Mouse (Mus musculus) embryonic facial prominence, embryonic 14.5 days (tissue): ENCODE data around the gene Ypel1. TPM values are rescaled to one million over a fixed set of nuclear protein-coding genes. Genes with fewer than 3 reads are reported as not detected.

ENCODE experiments used
- ATAC-seq: fragments of 200-750 bp; cut with Nextera tagmentation; 2 replicates; pipeline ENCODE4 v1.8.0; 2017; ENCODE audit warnings: low read depth, moderate number of reproducible peaks, moderate TSS enrichment
- DNase-seq: peaks from one replicate; pipeline ENCODE4 v3.0.0-alpha.2; 2015; ENCODE audit warnings: low spot score
- H3K27ac ChIP-seq: fragments of 300-500 bp; sonication (generic); replicated peaks from 2 replicates; pipeline ENCODE4 v1.5.1; 2014; ENCODE audit warnings: low read depth, mild to moderate bottlenecking, low read length, moderate library complexity
- H3K27me3 ChIP-seq: fragments of 300-500 bp; sonication (generic); replicated peaks from 2 replicates; pipeline ENCODE4 v1.6.1; 2014; ENCODE audit warnings: low read length; ENCODE audit not compliant: control insufficient read depth, insufficient read depth
- H3K36me3 ChIP-seq: fragments of 300-500 bp; sonication (generic); 2 replicates; pipeline ENCODE4 v1.6.1; 2014; ENCODE audit warnings: low read length, mixed read lengths; ENCODE audit not compliant: control insufficient read depth, insufficient read depth
- H3K4me1 ChIP-seq: fragments of 300-500 bp; sonication (generic); 2 replicates; pipeline ENCODE4 v1.6.1; 2014; ENCODE audit warnings: antibody characterized with exemption, low read length; ENCODE audit not compliant: control insufficient read depth, insufficient read depth
- H3K4me2 ChIP-seq: fragments of 300-500 bp; sonication (generic); 2 replicates; pipeline ENCODE4 v1.6.1; 2014; ENCODE audit warnings: low read depth, mild to moderate bottlenecking, low read length, moderate library complexity, mixed read lengths
- H3K4me3 ChIP-seq: fragments of 300-500 bp; sonication (generic); 2 replicates; pipeline ENCODE4 v1.5.1; 2014; ENCODE audit warnings: low read depth, mild to moderate bottlenecking, low read length
- H3K9ac ChIP-seq: fragments of 300-500 bp; sonication (generic); 2 replicates; pipeline ENCODE4 v1.6.1; 2014; ENCODE audit warnings: low read depth, mild to moderate bottlenecking, low read length, moderate library complexity, mixed read lengths
- H3K9me3 ChIP-seq: fragments of 300-500 bp; sonication (generic); 2 replicates; pipeline ENCODE4 v1.6.1; 2016; ENCODE audit warnings: low read length; ENCODE audit not compliant: control insufficient read depth
- WGBS: fragments of 180-500 bp; shearing (Covaris S2); extraction: QIAGEN DNeasy Blood & Tissue Kit; methylation state at CpG from one replicate; pipeline ENCODE4 v1.1.7; 2014; 5-methylcytosine and 5-hydroxymethylcytosine counted together
- polyA plus RNA-seq: library from polyadenylated mRNA; unstranded; fragments of >200 nt; fragmentation: Nextera tagmentation; extraction: Ambion mirVana; gene quantifications from 2 replicates; pipeline ENCODE4 v1.2.1, GENCODE M21; 2014

Ypel1 gene
- polyA plus RNA-seq, 1 experiment from 2014 or later: 29.6 TPM

DNA sequence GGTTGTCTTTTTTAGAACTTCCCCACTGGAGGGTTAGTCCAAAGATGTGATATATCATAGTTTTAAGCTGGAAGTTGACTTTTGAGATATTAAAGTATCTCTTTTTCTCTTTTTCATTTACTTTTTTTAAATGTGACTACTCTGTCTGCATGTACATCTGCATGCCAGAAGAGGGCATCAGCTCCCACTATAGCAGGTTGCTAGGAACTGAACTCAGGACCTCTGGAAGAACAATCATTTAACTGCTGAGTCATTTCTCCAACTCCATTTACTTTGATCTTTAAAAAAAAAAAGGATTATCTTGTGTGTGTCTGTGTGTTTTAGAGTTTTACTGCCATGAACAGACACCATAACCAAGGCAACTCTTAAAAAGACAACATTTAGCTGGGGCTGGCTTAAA is 7.4 kb downstream of the Ypel1 start:
- no peaks in the 10 kb centered on the region for H3K4me1 ChIP-seq
- H3K4me2 ChIP-seq: no peak overlapping the region
- no peaks in the 10 kb centered on the region for H3K9me3 ChIP-seq
- H3K27me3 ChIP-seq: no peaks in the 10 kb centered on the region
- H3K36me3 ChIP-seq: peaks cover 30% of the 10 kb centered on the region
- no peak overlapping the region for H3K9ac ChIP-seq
- DNase-seq: no peak
- no peak for ATAC-seq
- no peak overlapping the region for H3K27ac ChIP-seq
- no peak overlapping the region for H3K4me3 ChIP-seq

DNA sequence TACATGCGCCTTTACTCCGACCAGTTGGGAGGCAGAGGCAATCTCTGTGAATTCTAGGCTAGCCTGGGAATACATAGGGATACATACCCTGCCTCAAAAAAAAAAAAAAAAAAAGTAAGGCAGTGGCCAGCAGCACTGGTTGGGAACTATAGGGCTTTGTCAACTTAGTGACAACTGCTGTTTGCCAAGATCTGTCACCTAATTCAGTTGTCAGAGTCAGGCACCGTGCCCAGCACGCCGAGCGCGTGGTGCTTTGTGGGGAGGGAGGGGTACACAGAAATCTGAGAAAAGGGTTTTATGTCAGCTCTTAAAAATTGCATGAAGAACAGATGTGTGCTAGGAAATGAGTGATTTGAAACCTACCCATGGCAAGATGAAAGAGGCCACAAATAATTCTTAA is 8.6 kb downstream of the Ypel1 start:
- no peak overlapping the region for H3K4me2 ChIP-seq
- DNase-seq (peak; percentile 26), ATAC-seq (no peak)
- no peak overlapping the region for H3K4me3 ChIP-seq
- no peak overlapping the region for H3K27ac ChIP-seq
- H3K9ac ChIP-seq: no peak overlapping the region
- no peaks in the 10 kb centered on the region for H3K4me1 ChIP-seq
- peaks cover 41% of the 10 kb centered on the region for H3K36me3 ChIP-seq
- WGBS: 78% methylated on average over 7 of the region's 7 CpGs
- H3K9me3 ChIP-seq: no peaks in the 10 kb centered on the region
- no peaks in the 10 kb centered on the region for H3K27me3 ChIP-seq

DNA sequence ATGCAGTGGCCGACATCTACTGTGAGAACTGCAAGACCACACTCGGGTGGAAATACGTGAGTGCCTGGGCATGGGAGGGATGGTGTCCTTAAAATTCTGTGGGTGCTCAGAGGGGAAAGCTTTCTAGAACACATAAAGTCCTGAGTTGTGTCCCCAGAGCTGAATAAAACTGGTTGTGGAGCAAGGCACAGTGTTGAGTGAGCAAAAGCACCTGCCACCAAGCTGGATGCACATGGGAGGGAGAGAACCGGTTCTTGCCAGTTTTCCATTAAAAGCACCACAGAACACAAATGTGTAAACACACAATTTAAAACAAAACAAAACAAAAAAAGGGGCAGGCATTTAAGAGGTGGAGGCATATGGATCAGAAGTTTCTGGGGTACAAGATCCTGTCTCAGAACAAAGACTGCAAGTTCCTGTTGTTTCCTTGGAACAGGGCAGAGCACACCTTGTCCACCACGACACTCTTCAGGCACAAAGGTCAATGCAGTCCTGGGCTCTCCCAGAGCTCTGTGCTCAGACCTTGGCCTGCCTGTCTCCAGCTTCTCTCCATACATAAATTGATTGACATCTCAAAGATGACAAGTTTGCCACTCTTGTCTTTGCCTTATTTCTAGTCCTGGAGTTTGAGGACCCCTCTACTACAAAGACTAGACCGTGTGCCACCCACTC is 12.8 kb downstream of the Ypel1 start:
- 86% methylated on average over 6 of the region's 6 CpGs for WGBS
- Histone ChIP-seq H3K4me3 (no peak overlapping the region), H3K27me3 (no peaks in the 10 kb centered on the region), H3K4me1 (no peaks in the 10 kb centered on the region), H3K9me3 (no peaks in the 10 kb centered on the region), H3K9ac (no peak overlapping the region), H3K4me2 (no peak overlapping the region), H3K36me3 (peaks cover 64% of the 10 kb centered on the region), H3K27ac (no peak overlapping the region)
- DNase-seq: no peak
- ATAC-seq: no peak

DNA sequence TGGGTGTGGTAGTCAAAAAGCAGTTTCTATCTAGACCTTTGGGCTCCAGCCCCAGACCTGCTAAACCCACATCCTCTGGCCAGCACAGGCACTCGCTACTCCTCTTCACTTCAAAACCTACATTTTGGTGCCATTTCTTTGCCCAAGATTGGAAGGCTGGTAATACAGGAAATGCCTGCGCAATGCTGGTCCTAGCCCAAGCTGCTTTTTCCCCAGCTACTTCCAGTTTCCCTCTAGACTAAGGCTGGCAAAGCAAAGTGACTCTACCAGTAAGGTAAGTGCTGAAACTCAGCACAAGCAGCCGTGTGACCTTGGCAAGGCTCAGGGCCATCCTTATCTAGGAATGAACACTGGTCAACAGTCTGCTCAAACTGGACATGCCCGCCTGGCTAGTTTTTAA is 16.1 kb downstream of the Ypel1 start:
- WGBS: 84% methylated on average over 4 of the region's 4 CpGs
- no peak overlapping the region for H3K4me3 ChIP-seq
- no peaks in the 10 kb centered on the region for H3K4me1 ChIP-seq
- ATAC-seq (no peak), DNase-seq (no peak)
- H3K36me3 ChIP-seq: peaks cover 88% of the 10 kb centered on the region
- H3K27ac ChIP-seq: no peak overlapping the region
- H3K4me2 ChIP-seq: no peak overlapping the region
- no peaks in the 10 kb centered on the region for H3K27me3 ChIP-seq
- no peaks in the 10 kb centered on the region for H3K9me3 ChIP-seq
- no peak overlapping the region for H3K9ac ChIP-seq

DNA sequence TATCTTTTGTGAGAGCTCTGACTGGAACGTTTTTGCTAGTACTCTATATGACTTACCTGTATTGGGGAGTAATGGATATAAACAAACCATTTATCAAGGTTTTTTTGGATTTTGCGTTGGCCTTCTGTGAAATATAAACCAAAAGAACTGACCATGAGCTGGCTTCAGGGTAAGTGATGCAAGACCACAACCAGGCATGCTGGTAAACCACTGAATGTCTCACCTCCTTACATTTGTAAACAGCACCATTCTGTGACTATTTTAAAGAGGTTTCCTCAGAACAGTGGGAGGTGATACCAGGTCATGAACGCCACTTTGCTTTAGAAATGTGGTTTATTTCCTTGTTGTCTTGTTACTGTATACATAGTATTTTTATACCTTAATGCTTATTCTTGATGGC is 16.7 kb downstream of the Ypel1 start:
- DNase-seq (no peak), ATAC-seq (no peak)
- H3K27me3 ChIP-seq: no peaks in the 10 kb centered on the region
- no peak overlapping the region for H3K27ac ChIP-seq
- H3K4me1 ChIP-seq: no peaks in the 10 kb centered on the region
- H3K9ac ChIP-seq: no peak overlapping the region
- WGBS: 85% methylated on average over 3 of the region's 3 CpGs
- peaks cover 94% of the 10 kb centered on the region for H3K36me3 ChIP-seq
- H3K4me2 ChIP-seq: no peak overlapping the region
- no peak overlapping the region for H3K4me3 ChIP-seq
- H3K9me3 ChIP-seq: no peaks in the 10 kb centered on the region

DNA sequence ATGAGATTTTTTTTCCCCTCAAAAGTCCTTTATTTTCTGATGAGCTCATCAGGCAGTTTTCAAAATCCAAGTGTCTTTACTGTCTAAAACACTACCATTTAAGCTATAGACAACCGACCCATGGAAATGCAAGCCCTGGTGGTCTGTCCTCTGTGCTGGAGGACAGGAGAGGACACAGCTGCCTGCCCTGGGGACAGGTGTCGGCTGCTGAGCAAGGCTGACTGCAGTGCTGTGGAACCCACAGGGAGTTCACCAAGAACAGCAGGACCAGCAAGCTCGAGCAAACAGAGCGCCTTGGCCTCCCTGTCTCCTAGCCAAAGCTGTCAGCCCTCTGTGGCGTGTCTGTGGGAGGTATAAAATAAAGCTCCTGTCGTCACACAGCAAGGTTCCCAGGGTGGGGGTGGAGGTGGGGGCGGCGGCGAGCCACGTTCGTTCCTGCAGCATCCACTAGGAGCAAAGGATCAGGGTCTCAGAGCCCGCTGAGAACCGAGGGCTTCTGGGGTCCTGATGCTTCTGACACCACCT is 17.2 kb downstream of the Ypel1 start:
- ATAC-seq (no peak), DNase-seq (no peak)
- Histone ChIP-seq H3K4me1 (no peaks in the 10 kb centered on the region), H3K36me3 (peaks cover 98% of the 10 kb centered on the region), H3K9me3 (no peaks in the 10 kb centered on the region), H3K9ac (no peak overlapping the region), H3K27me3 (no peaks in the 10 kb centered on the region), H3K4me2 (no peak overlapping the region), H3K4me3 (no peak overlapping the region), H3K27ac (no peak overlapping the region)
- WGBS: 71% methylated on average over 13 of the region's 13 CpGs

DNA sequence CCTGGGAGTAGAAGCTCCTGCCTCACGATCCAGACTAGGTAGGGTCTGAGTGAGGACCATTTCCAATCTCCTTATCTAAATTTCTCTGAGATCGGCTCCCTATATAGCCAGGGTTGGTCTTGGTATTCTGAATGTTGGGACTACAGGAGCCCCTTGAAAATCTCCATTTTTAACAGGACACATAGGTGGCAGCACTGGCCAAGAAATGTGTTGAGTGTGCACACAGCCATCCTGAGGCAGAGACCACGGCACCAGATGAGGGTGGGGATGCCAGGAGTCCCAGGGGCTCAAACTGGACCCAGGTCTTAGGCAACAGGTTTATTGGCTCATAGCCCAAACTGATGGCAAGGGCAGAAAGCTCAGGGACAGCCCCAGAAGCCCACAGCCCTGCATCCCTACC is 18.9 kb downstream of the Ypel1 start:
- peak; percentile 24 for DNase-seq
- no peak overlapping the region for H3K4me3 ChIP-seq
- 62% methylated on average over 3 of the region's 3 CpGs for WGBS
- H3K36me3 ChIP-seq: peaks cover 98% of the 10 kb centered on the region
- H3K27me3 ChIP-seq: no peaks in the 10 kb centered on the region
- H3K4me1 ChIP-seq: no peaks in the 10 kb centered on the region
- H3K9me3 ChIP-seq: no peaks in the 10 kb centered on the region
- ATAC-seq: no peak
- H3K9ac ChIP-seq: no peak overlapping the region
- H3K27ac ChIP-seq: no peak overlapping the region
- no peak overlapping the region for H3K4me2 ChIP-seq

DNA sequence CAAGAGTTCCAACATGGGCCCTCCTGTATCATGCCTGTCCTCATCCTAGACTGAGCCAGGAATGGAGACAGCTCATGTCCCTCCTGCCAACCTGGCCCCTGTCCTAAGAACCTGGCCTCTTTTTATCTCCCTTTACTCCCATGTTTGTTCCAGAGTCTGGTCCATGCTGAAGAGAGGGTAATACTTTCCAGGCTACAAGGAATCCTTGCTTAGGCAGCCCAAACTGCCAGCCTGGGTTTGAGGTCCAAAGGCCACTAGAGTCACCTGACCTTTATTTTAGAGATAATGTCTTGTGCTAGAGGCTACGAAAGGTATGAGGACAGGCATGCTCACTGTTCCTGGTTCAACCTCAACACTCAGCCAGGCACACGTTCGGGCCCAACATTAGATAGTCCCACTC is 27.4 kb downstream of the Ypel1 start:
- WGBS: 98% methylated on average over 3 of the region's 3 CpGs
- H3K9me3 ChIP-seq: no peaks in the 10 kb centered on the region

DNA sequence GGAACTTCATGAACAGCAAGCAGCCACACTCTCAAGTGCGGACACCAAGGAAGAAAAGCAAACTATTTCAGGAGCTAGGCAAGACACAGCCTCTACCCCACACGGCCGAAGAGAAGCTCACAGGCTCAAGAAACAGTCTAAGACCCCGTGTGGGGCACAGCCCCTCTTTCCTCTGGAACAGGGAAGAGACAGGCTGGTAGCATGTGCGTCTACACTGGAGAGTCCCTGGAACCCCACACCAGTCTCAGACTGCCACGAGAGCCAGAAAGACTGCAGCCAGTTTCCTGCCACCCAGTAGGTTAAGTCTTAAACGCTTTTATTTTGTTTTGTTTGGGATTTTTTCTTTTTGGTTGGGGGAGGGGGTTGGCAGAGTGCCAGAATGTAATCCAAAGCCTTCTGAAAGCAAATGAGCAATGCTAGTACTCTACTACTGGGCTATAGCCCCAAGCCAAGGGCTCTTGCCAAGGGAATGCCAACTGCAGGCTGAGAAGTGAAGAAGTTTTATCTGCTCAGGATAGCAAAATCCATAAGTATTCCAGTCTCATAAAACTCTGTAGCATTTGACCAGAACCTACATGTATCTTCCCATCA is 33.2 kb downstream of the Ypel1 start:
- Histone ChIP-seq H3K27ac (peak overlapping the region; percentile 10), H3K9me3 (no peaks in the 10 kb centered on the region)

More for the DNA sequence above, 27.4 kb downstream of the Ypel1 start:
- ATAC-seq (no peak), DNase-seq (no peak)
- Histone ChIP-seq H3K4me2 (no peak overlapping the region), H3K36me3 (peaks cover 90% of the 10 kb centered on the region), H3K9ac (no peak overlapping the region), H3K4me1 (no peaks in the 10 kb centered on the region), H3K27ac (no peak overlapping the region), H3K4me3 (no peak overlapping the region), H3K27me3 (no peaks in the 10 kb centered on the region)

More for the DNA sequence above, 33.2 kb downstream of the Ypel1 start:
- 47% methylated on average over 7 of the region's 7 CpGs for WGBS
- no peak; the same call in 1 of the 2 replicates for ATAC-seq
- H3K4me1 ChIP-seq: peaks cover 5% of the 10 kb centered on the region; the same call in 1 of the 2 replicates
- no peak overlapping the region for H3K4me3 ChIP-seq
- no peaks in the 10 kb centered on the region for H3K27me3 ChIP-seq
- peak; percentile 26 for DNase-seq
- no peak overlapping the region for H3K4me2 ChIP-seq
- no peak overlapping the region for H3K9ac ChIP-seq
- peaks cover 82% of the 10 kb centered on the region for H3K36me3 ChIP-seq
